Mouse (Mus musculus) heart, postnatal 0 days (tissue): ENCODE measurements around the gene Hist1h1a.
"Not testable (repeated sequence)": the region's sequence is repeated elsewhere in the genome, so short reads cannot be mapped to it uniquely, and the experiment has no call there.

Source experiments
- CTCF ChIP-seq: IDR thresholded peaks from 2 replicates; pipeline ENCODE4 v1.5.1; 2016; ENCODE audit warnings: antibody characterized with exemption, control low read depth, low read depth
- EP300 ChIP-seq: IDR thresholded peaks from 2 replicates; pipeline ENCODE4 v1.6.1; 2016; ENCODE audit warnings: antibody characterized with exemption, low read depth

- not testable (repeated sequence) for TF ChIP-seq CTCF
- TF ChIP-seq EP300 = peak; percentile 52; the same call in 1 of the 2 replicates
Measured at GRCm38 (mm10) chr13:23746201-23747080, 17.0 kb upstream of the Hist1h1a start, which contains the start of gene Hist1h2bb.
